Mouse (Mus musculus) CH12.LX (cell line): ENCODE results near the gene Slpi. TPM values are rescaled to one million over a fixed set of nuclear protein-coding genes. Genes with fewer than 3 reads are reported as not detected.

ENCODE experiments used
- DNase-seq: peaks from one replicate; pipeline ENCODE4 v3.0.0-alpha.2; 2013; ENCODE audit errors: extremely low read depth
- H3K27ac ChIP-seq: 2 replicates; pipeline ENCODE4 v1.5.1; 2012; ENCODE audit warnings: low read depth, mild to moderate bottlenecking, control low read depth, moderate library complexity; ENCODE audit not compliant: insufficient read depth
- H3K27me3 ChIP-seq: replicated peaks from 2 replicates; pipeline ENCODE3; 2012; ENCODE audit warnings: inconsistent platforms
- H3K36me3 ChIP-seq, 2 experiments: replicated peaks in 1 of 2; 2 replicates each; pipeline versions ENCODE3 to v1.6.1; 2012; ENCODE audit warnings: inconsistent platforms in 1 of 2, low read length in 1 of 2, mild to moderate bottlenecking in 1 of 2, mixed read lengths in 1 of 2, moderate library complexity in 1 of 2; ENCODE audit not compliant: control insufficient read depth in 1 of 2, insufficient read depth in 1 of 2
- H3K4me1 ChIP-seq, 2 experiments: 2 replicates each; pipeline ENCODE4 v1.6.1; 2012; ENCODE audit warnings: inconsistent platforms in 1 of 2, moderate library complexity in 1 of 2; ENCODE audit not compliant: insufficient read depth in 2 of 2, control insufficient read depth in 1 of 2
- H3K4me2 ChIP-seq: 2 replicates; pipeline ENCODE4 v1.6.1; 2012; ENCODE audit warnings: low read depth, mild to moderate bottlenecking, control low read depth; ENCODE audit not compliant: poor library complexity, insufficient read depth, severe bottlenecking
- H3K4me3 ChIP-seq, 3 experiments: fragments of 150-350 bp in 1 of 3; sonication (generic) in 1 of 3; replicated peaks in 1 of 3; 2 replicates each; pipeline versions ENCODE3 to v1.5.1; 2011 to 2012; ENCODE audit warnings: low read depth in 2 of 3, low read length in 2 of 3, mild to moderate bottlenecking in 2 of 3, moderate library complexity in 2 of 3, control low read depth in 1 of 3, improper control_type of control experiment in 1 of 3, inconsistent platforms in 1 of 3, mixed read lengths in 1 of 3; ENCODE audit not compliant: poor library complexity in 1 of 3
- H3K79me2 ChIP-seq: replicated peaks from 2 replicates; pipeline ENCODE4 v1.6.1; 2012; ENCODE audit warnings: mild to moderate bottlenecking, moderate library complexity; ENCODE audit not compliant: control insufficient read depth, poor library complexity, insufficient read depth, severe bottlenecking; ENCODE audit errors: extremely low read depth
- H3K9ac ChIP-seq: 2 replicates; pipeline ENCODE4 v1.6.1; 2012; ENCODE audit warnings: low read depth, mild to moderate bottlenecking, control low read depth, moderate library complexity; ENCODE audit not compliant: insufficient read depth
- H3K9me3 ChIP-seq: replicated peaks from 2 replicates; pipeline ENCODE3; 2012; ENCODE audit warnings: low read length, inconsistent platforms, mixed read lengths
- CHD1 ChIP-seq: IDR thresholded peaks from 2 replicates; pipeline ENCODE4 v1.6.1; 2012; ENCODE audit warnings: low read depth, low read length, improper control_type of control experiment, inconsistent platforms
- CHD2 ChIP-seq: IDR thresholded peaks from 2 replicates; pipeline ENCODE4 v1.6.1; 2011; ENCODE audit warnings: low read length, improper control_type of control experiment
- CTCF ChIP-seq, 2 experiments: IDR thresholded peaks in 1 of 2; conservative IDR thresholded peaks in 1 of 2; 2 replicates each; pipeline ENCODE4 v1.5.1; 2011 to 2012; ENCODE audit warnings: low read depth in 2 of 2, low read length in 2 of 2, improper control_type of control experiment in 1 of 2, inconsistent platforms in 1 of 2, mild to moderate bottlenecking in 1 of 2, moderate library complexity in 1 of 2
- ELF1 ChIP-seq: IDR thresholded peaks from 2 replicates; pipeline ENCODE4 v1.6.1; 2014; ENCODE audit warnings: low read depth, mild to moderate bottlenecking, inconsistent platforms, low read length, improper control_type of control experiment
- ETS1 ChIP-seq: conservative IDR thresholded peaks from 2 replicates; pipeline ENCODE4 v1.6.1; 2012; ENCODE audit warnings: low read depth, mild to moderate bottlenecking, inconsistent platforms, low read length, improper control_type of control experiment, moderate library complexity
- GABPA ChIP-seq: IDR thresholded peaks from 2 replicates; pipeline ENCODE4 v1.6.1; 2012; ENCODE audit warnings: low read depth, low read length, improper control_type of control experiment, inconsistent platforms; ENCODE audit not compliant: insufficient replicate concordance
- HCFC1 ChIP-seq: IDR thresholded peaks from 2 replicates; pipeline ENCODE4 v1.6.1; 2012; ENCODE audit warnings: low read depth, mild to moderate bottlenecking, inconsistent platforms, low read length, improper control_type of control experiment
- IRF4 ChIP-seq: IDR thresholded peaks from 2 replicates; pipeline ENCODE4 v1.6.1; 2014; ENCODE audit warnings: low read depth, mild to moderate bottlenecking, inconsistent platforms, low read length, improper control_type of control experiment
- JUN ChIP-seq: IDR thresholded peaks from 2 replicates; pipeline ENCODE4 v1.6.1; 2011; ENCODE audit warnings: low read depth, mild to moderate bottlenecking, low read length, improper control_type of control experiment, moderate library complexity; ENCODE audit not compliant: insufficient read depth
- KAT2A ChIP-seq: IDR thresholded peaks from 2 replicates; pipeline ENCODE4 v1.6.1; 2012; ENCODE audit warnings: low read length, improper control_type of control experiment, inconsistent platforms; ENCODE audit not compliant: insufficient replicate concordance
- MAX ChIP-seq: IDR thresholded peaks from 2 replicates; pipeline ENCODE4 v1.6.1; 2011; ENCODE audit warnings: low read length, improper control_type of control experiment
- MEF2A ChIP-seq: IDR thresholded peaks from 2 replicates; pipeline ENCODE4 v1.6.1; 2014; ENCODE audit warnings: low read depth, mild to moderate bottlenecking, inconsistent platforms, low read length, improper control_type of control experiment, borderline replicate concordance
- MXI1 ChIP-seq: IDR thresholded peaks from 2 replicates; pipeline ENCODE4 v1.6.1; 2011; ENCODE audit warnings: mild to moderate bottlenecking, low read depth, low read length, improper control_type of control experiment
- MYC ChIP-seq: IDR thresholded peaks from 2 replicates; pipeline ENCODE4 v1.6.1; 2011; ENCODE audit warnings: low read depth, mild to moderate bottlenecking, improper control_type of control experiment, low read length
- NELFE ChIP-seq: IDR thresholded peaks from 2 replicates; pipeline ENCODE4 v1.6.1; 2011; ENCODE audit warnings: low read depth, low read length, improper control_type of control experiment
- NRF1 ChIP-seq: IDR thresholded peaks from 2 replicates; pipeline ENCODE4 v1.6.1; 2014; ENCODE audit warnings: low read depth, mild to moderate bottlenecking, inconsistent platforms, low read length, improper control_type of control experiment, moderate library complexity
- PAX5 ChIP-seq: IDR thresholded peaks from 2 replicates; pipeline ENCODE4 v1.6.1; 2012; ENCODE audit warnings: low read length, inconsistent platforms, mixed read lengths
- POLR2A ChIP-seq: IDR thresholded peaks from 2 replicates; pipeline ENCODE4 v1.6.1; 2011; ENCODE audit warnings: low read depth, mild to moderate bottlenecking, improper control_type of control experiment, low read length
- POLR2AphosphoS2 ChIP-seq: IDR thresholded peaks from 2 replicates; pipeline ENCODE4 v1.6.1; 2011; ENCODE audit warnings: low read depth, low read length, improper control_type of control experiment
- SIN3A ChIP-seq: IDR thresholded peaks from 2 replicates; pipeline ENCODE4 v1.6.1; 2012; ENCODE audit warnings: low read length, improper control_type of control experiment, inconsistent platforms
- SMC3 ChIP-seq: IDR thresholded peaks from 2 replicates; pipeline ENCODE4 v1.6.1; 2011; ENCODE audit warnings: low read depth, low read length, improper control_type of control experiment
- TBP ChIP-seq: conservative IDR thresholded peaks from 2 replicates; pipeline ENCODE4 v1.6.1; 2011; ENCODE audit warnings: low read depth, low read length, improper control_type of control experiment
- USF1 ChIP-seq: IDR thresholded peaks from 2 replicates; pipeline ENCODE4 v1.6.1; 2014; ENCODE audit warnings: low read depth, mild to moderate bottlenecking, inconsistent platforms, low read length, improper control_type of control experiment
- USF2 ChIP-seq: conservative IDR thresholded peaks from 2 replicates; pipeline ENCODE4 v1.6.1; 2011; ENCODE audit warnings: low read depth, low read length, improper control_type of control experiment
- ZC3H11A ChIP-seq: IDR thresholded peaks from 2 replicates; pipeline ENCODE4 v1.6.1; 2012; ENCODE audit warnings: low read depth, mild to moderate bottlenecking, inconsistent platforms, low read length, improper control_type of control experiment
- ZKSCAN1 ChIP-seq: IDR thresholded peaks from 2 replicates; pipeline ENCODE4 v1.6.1; 2012; ENCODE audit warnings: low read depth, inconsistent platforms, low read length, improper control_type of control experiment, borderline replicate concordance
- ZNF384 ChIP-seq: IDR thresholded peaks from 2 replicates; pipeline ENCODE4 v1.6.1; 2012; ENCODE audit warnings: low read depth, low read length, improper control_type of control experiment, inconsistent platforms
- dilution Hi-C: fragments of 300-500 bp; cut with MboI; formaldehyde crosslinking; loops from 2 replicates; pipeline ENCODE4 v1.14.3; 2020; ENCODE audit warnings: low sequenced_read_pairs; ENCODE audit not compliant: extremely low pct_unique_long_range_greater_than_20kb, extremely low pct_ligation_motif_present
- in situ Hi-C: fragments of 300-500 bp; cut with MboI; formaldehyde crosslinking; loops from 3 replicates; pipeline ENCODE4 v1.14.3; 2019; ENCODE audit warnings: low sequenced_read_pairs, low pct_ligation_motif_present, low pct_unique_long_range_greater_than_20kb, mixed read lengths
- polyA plus RNA-seq: library from polyadenylated mRNA; unstranded; fragments of >175 nt; gene quantifications from 2 replicates; pipeline ENCODE4 v1.2.1, GENCODE M21; 2012; ENCODE audit warnings: low read depth; ENCODE audit not compliant: insufficient read length
- total RNA-seq, 2 experiments: library from RNA; depleted of rRNA; stranded (reverse); fragments of 300-350 nt in 1 of 2; fragments of >200 nt in 1 of 2; gene quantifications; 2 replicates each; pipeline ENCODE4 v1.2.3; 2012 to 2014

Gene Slpi
- total and polyA plus RNA-seq, 3 experiments: 0.38 to 2.7 (median 1.0) TPM

DNA sequence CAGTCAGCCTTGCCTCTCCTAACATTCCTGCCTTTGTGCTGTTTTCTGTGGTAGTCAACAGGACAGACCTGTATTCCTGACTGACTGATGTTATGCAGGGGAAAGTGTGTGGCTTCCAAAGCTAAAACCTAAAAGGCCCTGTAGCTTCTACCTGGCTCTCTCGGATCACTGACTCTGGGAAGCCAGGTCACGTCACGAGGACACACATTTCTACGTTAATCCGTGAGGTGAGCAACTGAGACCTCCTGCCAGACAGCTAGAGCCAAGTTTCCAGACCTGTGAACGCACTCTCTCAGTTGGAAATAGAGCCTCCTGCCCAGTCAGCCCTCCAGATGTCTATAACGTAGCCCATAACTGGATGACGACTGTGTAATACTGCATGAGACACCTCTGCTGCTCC, 33.1 kb upstream of the Slpi start:
- peaks cover 22 to 32% of the 10 kb centered on the region in 2 experiments for H3K36me3 ChIP-seq
- H3K9me3 ChIP-seq: peaks cover 5% of the 10 kb centered on the region
- H3K27me3 ChIP-seq: no peaks in the 10 kb centered on the region
- peak overlapping the region; percentile 89 for H3K27ac ChIP-seq
- TF ChIP-seq USF1 (no peak), NELFE (no peak), GABPA (no peak), CTCF (conservative IDR thresholded peaks at IDR 0.05 in 1 of 2, IDR thresholded peaks at IDR 0.05 in 1 of 2; ENCODE audit: low read depth in 2 of 2, low read length in 2 of 2) (no peak), MXI1 (no peak), ZC3H11A (no peak), USF2 (no peak), POLR2A (no peak), ETS1 (no peak), SIN3A (no peak), POLR2AphosphoS2 (no peak), KAT2A (no peak), ELF1 (no peak), ZNF384 (no peak), JUN (no peak), ZKSCAN1 (no peak)
- H3K4me3 ChIP-seq: no peak overlapping the region
- no peak overlapping the region for H3K4me2 ChIP-seq
- H3K9ac ChIP-seq: no peak overlapping the region
- H3K79me2 ChIP-seq: no peaks in the 10 kb centered on the region
- DNase-seq: no peak
- dilution Hi-C loops: no loop called here
- H3K4me1 ChIP-seq: peaks cover 20 to 55% of the 10 kb centered on the region in 2 experiments
- in situ Hi-C loops: loop anchor here (5.0 to 25.0 kb wide), 2 partner anchors 35 to 315 kb away; partner anchors contain the start of genes Dnttip1, Sys1 and Wfdc3

DNA sequence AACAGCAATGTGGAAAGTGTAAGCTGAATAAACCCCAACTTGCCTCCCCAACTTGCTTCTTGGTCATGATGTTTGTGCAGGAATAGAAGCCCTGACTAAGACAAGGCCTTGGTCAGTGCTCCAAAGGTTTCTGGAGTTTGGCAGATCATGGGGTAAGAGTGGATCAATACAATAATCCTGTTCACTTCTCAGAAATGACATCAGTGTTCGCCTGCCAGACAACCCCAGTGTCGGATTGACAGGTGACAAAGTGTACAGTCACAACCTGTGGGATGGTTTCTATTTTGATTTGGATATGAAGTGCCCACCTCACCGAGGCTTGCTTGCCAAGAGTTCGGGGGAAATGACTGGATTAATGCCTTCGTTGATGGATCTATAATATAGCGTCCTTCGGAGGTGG, 32.4 kb upstream of the Slpi start:
- Histone ChIP-seq H3K4me1 (peaks cover 20 to 55% of the 10 kb centered on the region in 2 experiments), H3K4me2 (no peak overlapping the region), H3K27ac (no peak overlapping the region), H3K27me3 (no peaks in the 10 kb centered on the region), H3K79me2 (no peaks in the 10 kb centered on the region), H3K9ac (no peak overlapping the region), H3K36me3 (peaks cover 15 to 26% of the 10 kb centered on the region in 2 experiments), H3K9me3 (peaks cover 5% of the 10 kb centered on the region), H3K4me3 (no peak overlapping the region)
- dilution Hi-C loops (no loop called here), in situ Hi-C loops (loop anchor here (5.0 to 25.0 kb wide), 2 partner anchors 36 to 316 kb away; partner anchors contain the start of genes Dnttip1, Sys1 and Wfdc3)
- TF ChIP-seq ELF1 (no peak), MXI1 (no peak), HCFC1 (no peak), ZC3H11A (no peak), MEF2A (no peak), NRF1 (no peak), POLR2AphosphoS2 (no peak), JUN (no peak), CHD1 (no peak), TBP (no peak), SMC3 (no peak), MAX (no peak), ZNF384 (no peak), IRF4 (no peak), ZKSCAN1 (no peak), USF1 (no peak), CHD2 (no peak), CTCF (conservative IDR thresholded peaks at IDR 0.05 in 1 of 2, IDR thresholded peaks at IDR 0.05 in 1 of 2; ENCODE audit: low read depth in 2 of 2, low read length in 2 of 2) (no peak), PAX5 (no peak), MYC (no peak)
- no peak for DNase-seq
